Mouse (Mus musculus) heart, embryonic 13.5 days (tissue): ENCODE results near the gene Map1b. TPM values are rescaled to one million over a fixed set of nuclear protein-coding genes. Genes with fewer than 3 reads are reported as not detected.

ENCODE experiments used
- ATAC-seq: fragments of 200-750 bp; cut with Nextera tagmentation; 2 replicates; pipeline ENCODE4 v1.8.0; 2017; ENCODE audit warnings: moderate TSS enrichment; ENCODE audit not compliant: insufficient number of reproducible peaks, low FRiP score, low TSS enrichment; ENCODE audit errors: extremely low read depth
- H3K27ac ChIP-seq: fragments of 300-500 bp; sonication (generic); replicated peaks from 2 replicates; pipeline ENCODE4 v1.5.1; 2015; ENCODE audit warnings: moderate library complexity, mild to moderate bottlenecking, inconsistent platforms
- H3K27me3 ChIP-seq: fragments of 300-500 bp; sonication (generic); replicated peaks from 2 replicates; pipeline ENCODE4 v1.6.1; 2015; ENCODE audit warnings: mild to moderate bottlenecking, inconsistent platforms
- H3K36me3 ChIP-seq: fragments of 300-500 bp; sonication (generic); 2 replicates; pipeline ENCODE4 v1.6.1; 2015; ENCODE audit warnings: mild to moderate bottlenecking, inconsistent platforms
- H3K4me1 ChIP-seq: fragments of 300-500 bp; sonication (generic); 2 replicates; pipeline ENCODE4 v1.6.1; 2015; ENCODE audit warnings: inconsistent platforms
- H3K4me2 ChIP-seq: fragments of 300-500 bp; sonication (generic); 2 replicates; pipeline ENCODE4 v1.6.1; 2015; ENCODE audit warnings: inconsistent platforms, mild to moderate bottlenecking, moderate library complexity
- H3K4me3 ChIP-seq: fragments of 300-500 bp; sonication (generic); 2 replicates; pipeline ENCODE4 v1.5.1; 2015; ENCODE audit warnings: moderate library complexity, mild to moderate bottlenecking, inconsistent platforms
- H3K9ac ChIP-seq: fragments of 300-500 bp; sonication (generic); 2 replicates; pipeline ENCODE4 v1.6.1; 2015; ENCODE audit warnings: inconsistent platforms, mild to moderate bottlenecking, moderate library complexity
- H3K9me3 ChIP-seq: fragments of 300-500 bp; sonication (generic); 2 replicates; pipeline ENCODE4 v1.6.1; 2016; ENCODE audit warnings: inconsistent platforms
- WGBS: fragments of 180-500 bp; shearing (Covaris S2); methylation state at CpG from one replicate; pipeline ENCODE4 v1.1.7; 2015; ENCODE audit warnings: mixed read lengths; 5-methylcytosine and 5-hydroxymethylcytosine counted together
- polyA plus RNA-seq: library from polyadenylated mRNA; unstranded; fragments of >200 nt; fragmentation: Nextera tagmentation; extraction: Ambion mirVana; gene quantifications from 2 replicates; pipeline ENCODE4 v1.2.1, GENCODE M21; 2015

The Map1b gene
- 111 and 116 TPM in 2 replicates for polyA plus RNA-seq

GRCm38 (mm10) chr13:99516448-99516881 is at the start of gene Map1b:
Gene Map1b, minus strand, starts transcription at chr13:99516540.
- WGBS: under 1% methylated on average over 26 of the region's 32 CpGs
- Histone ChIP-seq H3K4me3 (peak within 1 kb of the TSS; percentile 78), H3K9ac (peak within 1 kb of the TSS; percentile 89), H3K4me2 (peak within 1 kb of the TSS; percentile 84), H3K27ac (peak within 1 kb of the TSS; percentile 86), H3K4me1 (peaks cover 31% of the 10 kb centered on the region), H3K36me3 (peaks cover 8% of the 10 kb centered on the region), H3K9me3 (no peaks in the 10 kb centered on the region), H3K27me3 (no peaks in the 10 kb centered on the region)
- ATAC-seq: peak; percentile 71

GRCm38 (mm10) chr13:99564346-99564745 is 48.0 kb upstream of the Map1b start:
- Histone ChIP-seq H3K4me3 (no peak overlapping the region), H3K27me3 (no peaks in the 10 kb centered on the region), H3K4me2 (no peak overlapping the region), H3K9ac (no peak overlapping the region), H3K9me3 (no peaks in the 10 kb centered on the region), H3K27ac (no peak overlapping the region), H3K36me3 (no peaks in the 10 kb centered on the region), H3K4me1 (peaks cover 7% of the 10 kb centered on the region)
- WGBS: 19% methylated on average over 3 of the region's 3 CpGs
- no peak for ATAC-seq

DNA sequence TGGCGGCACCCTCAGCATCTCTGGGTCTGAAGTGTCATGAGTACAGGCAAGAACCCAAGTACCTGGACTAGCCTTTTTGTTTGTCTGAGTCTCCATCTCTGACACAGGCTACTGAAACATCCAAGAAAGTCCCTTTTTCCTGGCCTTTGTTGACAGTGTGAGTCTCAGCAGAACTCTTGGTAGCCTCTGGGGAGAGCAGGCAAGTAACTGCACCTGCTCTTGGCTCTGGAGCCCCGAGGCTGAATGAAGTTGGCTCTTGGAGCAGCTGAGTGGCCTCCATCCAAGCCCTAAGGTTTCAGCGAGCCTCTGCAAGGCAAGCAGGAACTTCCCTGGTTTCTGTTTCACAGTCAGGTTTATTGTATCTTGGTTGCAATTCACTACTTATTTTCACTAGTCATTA is 46.7 kb upstream of the Map1b start:
- ATAC-seq: no peak
- H3K4me2 ChIP-seq: no peak overlapping the region

DNA sequence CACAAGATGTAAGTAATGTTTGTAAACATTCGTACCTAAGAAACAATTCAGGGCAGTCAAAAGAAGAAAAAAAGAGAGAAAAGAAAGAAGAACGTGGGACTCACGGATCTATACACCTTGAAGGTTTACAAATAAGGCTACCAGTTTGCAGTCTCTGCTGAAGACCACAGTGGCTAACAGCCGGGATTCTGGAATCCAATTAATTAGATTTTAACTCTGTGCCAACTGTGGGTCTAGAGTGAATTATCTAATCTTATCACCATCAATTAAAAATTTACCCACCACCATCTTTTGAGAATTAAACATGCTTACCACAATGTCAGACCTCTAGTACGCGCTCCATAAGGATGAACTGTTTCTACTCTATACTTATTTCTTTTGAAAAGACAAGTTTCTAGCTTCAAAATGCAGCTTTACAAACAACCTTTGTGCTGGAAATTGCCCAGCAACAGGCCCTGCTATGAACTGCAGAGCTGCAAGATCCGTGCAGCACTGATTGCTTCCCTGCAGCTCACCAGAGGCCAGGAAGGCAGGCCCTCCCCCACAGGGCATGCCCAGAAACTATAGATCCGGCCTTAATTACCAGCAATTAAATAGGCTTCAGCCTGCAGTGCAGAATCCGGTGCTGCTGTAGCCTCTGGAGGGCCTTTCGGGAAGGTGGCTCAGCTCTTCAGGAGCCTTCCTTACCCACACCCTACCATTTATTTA is 45.7 kb upstream of the Map1b start:
- Histone ChIP-seq H3K4me2 (no peak overlapping the region), H3K9me3 (no peaks in the 10 kb centered on the region), H3K4me3 (no peak overlapping the region), H3K9ac (no peak overlapping the region), H3K36me3 (no peaks in the 10 kb centered on the region), H3K4me1 (peaks cover 7% of the 10 kb centered on the region), H3K27me3 (no peaks in the 10 kb centered on the region; the same call in 1 of the 2 replicates), H3K27ac (no peak overlapping the region)
- 56% methylated on average over 10 of the region's 10 CpGs for WGBS
- no peak for ATAC-seq

More for the DNA sequence above, 46.7 kb upstream of the Map1b start:
- 59% methylated on average over 3 of the region's 3 CpGs for WGBS
- Histone ChIP-seq H3K27me3 (no peaks in the 10 kb centered on the region), H3K9ac (no peak overlapping the region), H3K36me3 (no peaks in the 10 kb centered on the region), H3K9me3 (no peaks in the 10 kb centered on the region), H3K27ac (no peak overlapping the region), H3K4me3 (no peak overlapping the region), H3K4me1 (peaks cover 7% of the 10 kb centered on the region)

DNA sequence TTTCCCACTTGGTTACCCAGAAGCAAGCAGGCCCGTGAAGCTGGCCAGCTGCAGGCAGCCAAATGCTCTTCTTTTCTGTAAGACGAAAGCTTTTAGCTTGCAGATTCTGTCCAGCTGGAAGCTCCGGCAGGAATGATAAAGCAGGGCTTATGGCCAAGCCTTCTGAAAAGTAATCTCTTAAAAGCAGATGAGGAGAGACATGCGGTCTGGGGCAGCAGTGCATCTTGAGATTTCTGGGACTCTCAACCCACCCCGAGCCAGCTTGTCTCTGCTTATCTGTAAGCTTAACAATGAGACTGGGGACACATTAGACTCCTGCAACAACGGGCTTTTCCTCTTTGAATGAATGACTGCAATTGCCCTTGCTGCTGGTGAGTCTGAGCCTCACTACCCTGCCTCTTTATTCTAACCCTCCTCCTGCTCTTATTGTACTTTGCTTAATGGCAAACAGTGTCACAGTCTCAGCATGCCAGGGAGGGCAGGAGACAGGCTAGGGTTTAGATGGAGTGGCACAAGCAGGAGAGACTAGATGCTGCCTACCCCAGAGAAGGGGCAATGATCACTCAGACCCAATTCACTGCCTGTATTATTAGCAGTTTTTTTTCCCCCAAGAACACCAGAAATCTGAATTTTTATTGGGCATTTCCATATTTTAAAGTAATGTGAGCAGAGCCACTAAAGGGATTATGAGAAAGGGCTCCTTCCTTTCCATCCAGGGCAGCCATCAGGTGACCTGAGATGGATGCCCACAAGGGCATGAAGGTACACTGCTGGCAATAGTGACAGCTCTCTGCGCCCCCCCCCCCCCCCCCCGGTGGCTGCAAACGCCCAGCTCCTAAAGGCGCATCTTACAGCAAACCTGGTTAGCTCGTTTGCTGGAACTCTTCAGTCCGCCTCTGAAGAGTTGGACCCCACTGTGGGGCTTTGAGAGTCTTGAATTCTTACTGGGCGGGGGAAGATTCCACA is 44.6 kb upstream of the Map1b start:
- Histone ChIP-seq H3K36me3 (no peaks in the 10 kb centered on the region), H3K4me2 (no peak overlapping the region), H3K27me3 (no peaks in the 10 kb centered on the region; the same call in 1 of the 2 replicates), H3K9ac (no peak overlapping the region), H3K9me3 (no peaks in the 10 kb centered on the region), H3K4me1 (peaks cover 10% of the 10 kb centered on the region), H3K4me3 (no peak overlapping the region), H3K27ac (peak overlapping the region; percentile 36; the same call in 1 of the 2 replicates)
- 39% methylated on average over 13 of the region's 13 CpGs for WGBS
- no peak for ATAC-seq

DNA sequence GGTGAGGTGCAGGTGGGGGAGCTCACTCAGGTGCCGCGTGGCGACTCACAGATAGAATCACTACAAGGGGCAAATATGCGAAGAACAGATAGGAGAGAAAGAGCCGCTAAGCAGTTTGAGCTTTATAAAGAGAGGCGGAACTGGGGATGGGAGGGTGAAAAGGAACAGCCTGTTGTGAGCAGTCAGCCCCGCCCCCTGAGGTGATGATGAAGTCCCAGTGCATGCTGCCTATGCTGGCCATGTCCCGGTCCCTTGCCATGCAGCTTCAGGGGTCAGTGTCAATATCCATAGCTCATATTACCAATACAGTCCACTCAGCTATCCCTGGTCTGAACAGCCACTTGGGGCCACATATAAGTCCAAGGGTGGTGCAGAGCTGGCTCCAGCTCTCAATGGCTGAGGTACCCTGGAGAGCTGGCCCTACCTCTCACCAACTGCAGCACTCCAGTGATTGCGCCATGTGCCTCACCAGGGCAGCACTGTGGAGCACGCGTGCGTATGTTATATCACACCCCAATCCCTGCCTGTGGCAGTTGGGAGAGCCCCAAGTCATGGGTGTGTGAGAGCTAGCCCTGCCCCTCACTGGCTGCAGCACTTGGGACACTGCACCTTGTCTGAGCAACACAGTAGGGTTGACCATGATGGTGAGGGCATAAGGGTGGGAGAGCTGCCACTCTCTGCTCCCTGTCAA is 42.0 kb upstream of the Map1b start:
- WGBS: 57% methylated on average over 12 of the region's 12 CpGs
- ATAC-seq: no peak

GRCm38 (mm10) chr13:99557813-99558212 is 41.5 kb upstream of the Map1b start:
- H3K9me3 ChIP-seq: no peaks in the 10 kb centered on the region
- peaks cover 16% of the 10 kb centered on the region for H3K4me1 ChIP-seq
- no peaks in the 10 kb centered on the region; the same call in 1 of the 2 replicates for H3K27me3 ChIP-seq
- H3K27ac ChIP-seq: no peak overlapping the region
- H3K36me3 ChIP-seq: no peaks in the 10 kb centered on the region
- no peak overlapping the region for H3K4me3 ChIP-seq
- 53% methylated on average over 15 of the region's 15 CpGs for WGBS
- peak overlapping the region; percentile 6 for H3K4me2 ChIP-seq
- no peak for ATAC-seq
- no peak overlapping the region for H3K9ac ChIP-seq

More for the DNA sequence above, 42.0 kb upstream of the Map1b start:
- peak overlapping the region; percentile 6 for H3K4me2 ChIP-seq
- no peaks in the 10 kb centered on the region for H3K36me3 ChIP-seq
- H3K9me3 ChIP-seq: no peaks in the 10 kb centered on the region
- no peak overlapping the region for H3K27ac ChIP-seq
- no peaks in the 10 kb centered on the region; the same call in 1 of the 2 replicates for H3K27me3 ChIP-seq
- no peak overlapping the region for H3K9ac ChIP-seq
- H3K4me1 ChIP-seq: peaks cover 16% of the 10 kb centered on the region
- H3K4me3 ChIP-seq: no peak overlapping the region

- no peak for ATAC-seq
These were observed 41.0 kb upstream of the Map1b start for GRCm38 (mm10) chr13:99557331-99557730.

GRCm38 (mm10) chr13:99554960-99555359 is 38.6 kb upstream of the Map1b start:
- H3K4me3 ChIP-seq: no peak overlapping the region
- no peak overlapping the region for H3K4me2 ChIP-seq
- ATAC-seq: no peak
- H3K9me3 ChIP-seq: no peaks in the 10 kb centered on the region
- 26% methylated on average over 8 of the region's 8 CpGs for WGBS
- no peak overlapping the region for H3K27ac ChIP-seq
- H3K27me3 ChIP-seq: no peaks in the 10 kb centered on the region; the same call in 1 of the 2 replicates
- H3K4me1 ChIP-seq: peaks cover 21% of the 10 kb centered on the region
- no peak overlapping the region for H3K9ac ChIP-seq
- H3K36me3 ChIP-seq: no peaks in the 10 kb centered on the region

More at GRCm38 (mm10) chr13:99557331-99557730, 41.0 kb upstream of the Map1b start:
- Histone ChIP-seq H3K27ac (no peak overlapping the region), H3K4me1 (peaks cover 16% of the 10 kb centered on the region), H3K4me3 (no peak overlapping the region), H3K36me3 (no peaks in the 10 kb centered on the region), H3K9me3 (no peaks in the 10 kb centered on the region), H3K4me2 (no peak overlapping the region), H3K9ac (no peak overlapping the region), H3K27me3 (no peaks in the 10 kb centered on the region; the same call in 1 of the 2 replicates)
- WGBS: 71% methylated on average over 5 of the region's 5 CpGs

DNA sequence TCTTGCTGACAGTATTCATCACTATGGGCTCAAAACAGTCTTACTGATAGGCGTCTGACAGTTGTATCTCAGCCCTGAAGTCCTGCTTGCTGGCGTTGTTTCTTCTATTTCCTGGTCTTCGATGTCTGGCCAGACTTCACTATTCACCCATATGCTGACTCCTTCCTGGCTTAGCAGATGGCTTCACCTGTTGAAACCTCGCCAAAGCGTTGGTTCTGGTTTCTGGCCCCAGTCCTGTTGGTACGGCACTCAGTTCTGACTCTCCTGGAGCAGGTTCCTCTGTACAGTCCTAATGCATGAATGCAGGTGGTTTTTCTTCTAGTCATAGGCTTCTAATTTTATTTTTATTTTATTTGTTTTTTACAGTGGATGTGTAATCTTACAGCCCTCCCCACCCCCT is 38.1 kb upstream of the Map1b start:
- Histone ChIP-seq H3K4me1 (peaks cover 26% of the 10 kb centered on the region), H3K27ac (no peak overlapping the region), H3K9me3 (no peaks in the 10 kb centered on the region), H3K9ac (no peak overlapping the region), H3K27me3 (no peaks in the 10 kb centered on the region; the same call in 1 of the 2 replicates), H3K4me3 (no peak overlapping the region), H3K36me3 (no peaks in the 10 kb centered on the region), H3K4me2 (no peak overlapping the region)
- no peak for ATAC-seq
- WGBS: 67% methylated on average over 6 of the region's 6 CpGs

DNA sequence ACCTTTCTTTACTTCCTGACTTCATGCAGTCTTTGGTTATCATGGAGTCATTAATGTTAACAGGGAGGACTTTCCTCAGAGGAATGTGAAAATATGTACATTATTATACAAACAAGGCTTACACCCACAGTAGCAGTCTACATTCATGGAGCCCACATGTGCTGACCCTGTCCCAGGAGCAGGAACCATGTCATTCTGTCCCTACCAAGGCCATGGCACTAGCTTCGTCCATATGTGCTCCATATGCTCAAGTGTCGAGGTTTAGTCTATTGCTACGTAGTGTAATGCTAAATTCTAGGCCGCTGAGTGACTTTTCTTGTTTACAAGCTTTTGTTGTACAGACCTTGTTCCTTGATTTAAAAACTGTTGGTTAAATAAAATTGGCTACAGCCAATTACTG is 36.0 kb upstream of the Map1b start:
- WGBS: 88% methylated on average over 4 of the region's 4 CpGs
- Histone ChIP-seq H3K27ac (no peak overlapping the region), H3K9me3 (no peaks in the 10 kb centered on the region), H3K36me3 (no peaks in the 10 kb centered on the region), H3K27me3 (no peaks in the 10 kb centered on the region; the same call in 1 of the 2 replicates), H3K4me2 (no peak overlapping the region), H3K4me3 (no peak overlapping the region), H3K4me1 (peaks cover 30% of the 10 kb centered on the region), H3K9ac (no peak overlapping the region)
- no peak for ATAC-seq
